Mouse (Mus musculus): Measurements from ENCODE around the gene Tepp.

Tepp gene

DNA sequence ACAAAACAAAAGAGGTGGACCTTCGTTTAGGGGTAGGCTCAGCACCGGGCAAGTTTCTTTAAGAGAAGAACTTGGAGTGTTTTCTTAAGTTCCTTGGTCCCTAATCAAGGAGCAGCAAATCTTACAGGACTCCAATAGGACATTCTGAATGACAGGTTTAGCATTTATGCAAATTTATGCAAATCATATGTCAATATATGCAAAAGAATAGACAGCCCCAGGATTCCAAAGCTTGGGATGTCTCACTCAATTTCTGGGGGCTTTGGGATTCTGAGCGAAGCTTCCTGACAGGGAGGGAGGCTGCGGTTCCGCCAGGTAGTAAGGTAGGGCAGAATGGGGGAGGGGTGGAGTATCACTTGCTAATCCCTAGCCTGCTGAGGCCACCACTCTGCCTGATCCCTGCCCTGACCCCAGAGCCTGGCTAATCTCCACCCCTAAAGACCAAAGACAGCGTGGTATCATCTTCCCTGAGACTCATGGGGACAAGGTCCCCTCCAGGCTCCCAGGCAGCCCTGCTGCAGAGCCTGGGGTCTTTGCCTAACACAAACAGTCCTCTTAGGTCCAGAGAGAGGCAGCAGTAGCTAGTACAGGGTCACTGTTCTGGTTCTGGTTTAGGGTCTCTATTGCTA lies at the start of gene Tepp:
Gene Tepp, plus strand, starts transcription at position 225 of the 629 bp plus-strand sequence.
- no peak for DNase-seq

- DNase-seq = no peak
These were observed 48.2 kb upstream of the Tepp start for GRCm38 (mm10) chr8:95262181-95262580.

- DNase-seq = no peak
These were observed 39.9 kb upstream of the Tepp start for GRCm38 (mm10) chr8:95270501-95270900.

- no peak for DNase-seq
These were observed 38.5 kb upstream of the Tepp start for GRCm38 (mm10) chr8:95271841-95272240.

DNA sequence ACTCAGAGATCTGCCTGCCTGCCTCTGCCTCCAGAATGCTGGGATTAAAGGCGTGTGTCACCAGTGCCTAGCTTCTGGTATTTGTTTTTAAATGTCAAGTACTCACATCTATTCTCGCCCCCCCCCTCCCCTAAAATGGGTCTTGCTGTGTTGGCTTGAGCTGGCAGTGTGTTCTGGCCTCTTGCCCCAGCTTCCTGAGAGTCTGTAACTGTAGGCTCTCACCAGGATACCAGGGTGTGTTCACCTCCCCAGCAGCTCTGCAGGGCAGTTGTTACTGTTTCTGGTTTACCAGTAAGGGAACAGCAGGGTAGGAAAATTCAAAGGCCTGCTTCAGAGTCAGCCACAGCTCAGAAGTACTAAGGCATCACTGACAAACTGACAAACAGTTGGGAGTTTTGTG lies 37.5 kb upstream of the Tepp start:
- DNase-seq = no peak

DNA sequence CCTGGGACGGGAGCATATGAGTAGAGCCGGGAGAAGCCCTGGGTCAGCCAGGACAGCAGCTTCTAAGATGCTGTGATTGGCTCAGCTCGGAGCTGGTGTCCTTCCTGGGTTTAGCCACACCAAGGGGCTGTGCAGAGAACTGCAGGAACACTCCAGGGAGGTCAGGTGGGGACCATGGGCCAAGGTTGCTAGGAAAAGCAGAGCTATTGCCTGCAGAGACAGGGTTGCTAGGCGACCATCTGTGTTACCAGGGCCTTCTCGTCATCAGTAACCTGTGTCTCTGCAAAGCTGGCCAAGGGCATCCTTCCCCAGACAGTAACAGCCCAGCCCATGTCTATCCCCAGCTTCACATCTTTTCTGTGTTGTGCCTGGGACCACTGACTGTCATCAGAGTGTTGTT lies 28.9 kb upstream of the Tepp start:
- DNase-seq = peak; percentile 6

GRCm38 (mm10) chr8:95289066-95289650 lies 21.2 kb upstream of the Tepp start:
- no peak for DNase-seq

DNA sequence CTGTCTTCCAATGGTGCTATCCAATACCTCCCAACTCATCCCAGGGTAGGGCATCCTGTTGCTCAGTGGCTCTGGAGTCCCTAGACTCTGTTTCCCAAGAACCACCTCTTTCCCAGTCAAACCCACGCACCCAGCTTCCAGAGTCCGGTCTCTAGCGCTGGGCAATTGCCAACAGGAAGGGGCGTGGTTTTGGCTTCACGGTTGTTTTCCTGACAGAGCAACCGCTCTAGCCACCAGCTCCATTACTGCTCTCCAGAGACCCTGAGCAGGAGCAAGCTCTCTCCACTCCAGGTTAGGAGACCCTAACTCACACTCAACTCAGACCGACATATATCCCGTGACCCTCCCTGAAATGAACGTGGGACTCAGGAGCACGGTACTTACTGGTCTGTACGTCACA lies 17.2 kb upstream of the Tepp start:
- no peak for DNase-seq

GRCm38 (mm10) chr8:95293891-95294290 lies 16.5 kb upstream of the Tepp start:
- DNase-seq = no peak

DNA sequence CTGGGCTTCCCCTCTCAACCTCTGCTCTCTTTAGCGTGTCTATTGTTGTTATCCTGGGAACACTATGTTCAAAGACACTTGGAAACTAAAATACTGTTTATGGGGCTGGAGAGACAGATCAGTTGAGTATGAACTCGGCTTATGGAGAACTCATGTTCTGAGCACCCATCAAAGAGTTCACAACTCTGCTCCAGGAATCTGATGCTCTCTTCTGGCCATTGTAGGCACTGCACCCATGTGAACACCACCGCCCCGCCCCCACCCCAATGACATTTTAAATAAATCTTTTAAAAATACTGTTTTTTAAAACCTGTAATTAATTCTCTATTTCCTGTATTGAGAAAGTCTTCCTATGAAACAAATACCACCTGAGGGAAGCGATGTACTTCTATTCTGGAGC lies 8.0 kb upstream of the Tepp start:
- no peak for DNase-seq

DNA sequence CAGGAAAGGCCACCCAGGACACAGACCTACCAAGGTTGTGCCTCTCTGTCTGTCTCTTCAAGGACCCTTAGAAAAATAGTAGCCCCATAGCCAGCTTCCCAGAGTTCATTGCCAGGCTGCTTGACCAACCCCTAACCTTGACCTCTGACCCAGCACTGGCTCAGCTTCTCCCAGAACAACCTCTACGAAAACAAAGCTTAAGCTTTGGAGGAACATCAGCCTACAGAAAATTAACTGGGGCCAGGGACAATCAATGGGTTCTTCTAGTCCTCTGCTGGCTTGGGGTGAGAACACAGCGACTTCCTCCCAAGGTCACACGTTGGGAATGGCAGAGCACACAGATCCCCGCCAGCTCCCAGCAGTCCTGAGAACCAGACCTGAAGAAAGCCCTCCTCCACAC lies 4.8 kb upstream of the Tepp start:
- no peak for DNase-seq

GRCm38 (mm10) chr8:95306431-95306830 lies 3.9 kb upstream of the Tepp start, which contains the start of gene Cngb1:
TSS of gene Cngb1 (minus strand) at chr8:95306585.
- DNase-seq = no peak

- DNase-seq = no peak
These were observed 2.5 kb downstream of the Tepp start for GRCm38 (mm10) chr8:95312836-95313235.

- DNase-seq = no peak
These were observed 3.5 kb downstream of the Tepp start for GRCm38 (mm10) chr8:95313857-95314256.

DNA sequence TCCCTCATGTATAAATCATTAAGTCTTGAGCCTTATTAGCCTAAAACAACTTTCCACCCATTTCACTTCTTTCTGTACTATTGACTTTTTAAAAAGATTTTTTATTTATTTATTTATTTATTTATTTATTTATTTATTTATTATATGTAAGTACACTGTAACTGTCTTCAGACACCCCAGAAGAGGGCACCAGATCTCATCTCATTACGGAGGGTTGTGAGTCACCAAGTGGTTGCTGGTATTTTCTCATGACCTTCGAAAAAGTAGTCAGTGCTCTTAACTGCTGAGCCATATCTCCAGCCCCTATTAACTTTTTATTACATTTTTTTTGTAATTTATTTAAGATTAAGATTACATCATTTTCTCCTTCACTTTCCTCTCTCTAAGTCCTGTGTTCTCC lies 4.3 kb downstream of the Tepp start:
- DNase-seq = no peak

GRCm38 (mm10) chr8:95315350-95315749 lies 5.0 kb downstream of the Tepp start:
- no peak for DNase-seq

GRCm38 (mm10) chr8:95320224-95321139 lies 10.1 kb downstream of the Tepp start:
- peak; percentile 30 for DNase-seq

- no peak for DNase-seq
These were observed 12.8 kb downstream of the Tepp start for GRCm38 (mm10) chr8:95323201-95323600.

GRCm38 (mm10) chr8:95324646-95325045 lies 14.3 kb downstream of the Tepp start:
- no peak for DNase-seq

DNA sequence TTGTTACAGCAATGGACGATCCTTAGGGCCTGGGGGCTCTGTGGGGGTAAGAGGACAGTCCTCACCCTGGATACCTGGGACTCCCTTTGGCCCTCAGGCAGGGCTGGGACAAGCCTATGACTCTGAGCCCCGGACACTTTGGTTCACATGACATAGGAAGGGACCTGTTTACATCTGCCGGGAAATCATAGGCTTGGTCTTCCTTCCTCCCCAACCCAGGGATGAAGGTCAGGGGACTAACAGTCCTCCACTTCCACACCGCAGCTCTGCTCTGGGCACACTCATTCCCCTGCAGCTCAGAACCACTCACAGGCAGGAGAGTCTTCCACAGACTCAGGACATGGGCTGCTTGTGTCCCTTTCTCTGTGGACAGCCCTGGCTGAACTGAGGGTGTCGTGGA lies 16.5 kb downstream of the Tepp start:
- no peak for DNase-seq

DNA sequence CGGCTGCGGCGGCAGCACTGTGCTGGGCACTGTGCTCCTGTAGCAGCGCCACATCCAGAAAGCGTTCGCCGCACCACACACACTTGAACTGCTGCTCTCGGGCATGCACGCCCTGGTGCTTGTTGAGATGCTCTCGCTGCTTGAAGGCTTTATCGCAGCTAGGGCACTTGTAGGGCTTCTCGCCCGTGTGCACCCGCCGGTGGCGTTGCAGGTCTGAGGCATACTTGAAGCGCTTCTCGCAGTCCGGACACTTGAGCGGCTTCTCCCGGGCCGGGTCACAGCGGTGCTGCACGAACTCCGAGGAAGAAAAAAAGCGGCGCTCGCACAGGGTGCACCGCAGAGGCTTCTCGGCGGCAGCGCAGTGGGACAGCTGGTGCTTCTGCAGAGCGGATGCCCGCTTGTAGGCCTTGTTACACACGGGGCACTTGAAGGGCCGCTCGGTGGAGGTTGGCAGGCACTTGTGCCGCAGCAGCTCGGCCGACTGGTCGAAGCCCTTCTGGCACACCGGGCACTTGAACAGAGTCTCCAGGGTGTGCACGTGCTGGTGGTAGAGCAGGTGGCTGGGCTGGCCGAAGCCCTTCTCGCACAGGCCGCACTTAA lies 17.6 kb downstream of the Tepp start:
- no peak for DNase-seq

- DNase-seq = no peak
These were observed 20.0 kb downstream of the Tepp start for GRCm38 (mm10) chr8:95330367-95330766.

DNA sequence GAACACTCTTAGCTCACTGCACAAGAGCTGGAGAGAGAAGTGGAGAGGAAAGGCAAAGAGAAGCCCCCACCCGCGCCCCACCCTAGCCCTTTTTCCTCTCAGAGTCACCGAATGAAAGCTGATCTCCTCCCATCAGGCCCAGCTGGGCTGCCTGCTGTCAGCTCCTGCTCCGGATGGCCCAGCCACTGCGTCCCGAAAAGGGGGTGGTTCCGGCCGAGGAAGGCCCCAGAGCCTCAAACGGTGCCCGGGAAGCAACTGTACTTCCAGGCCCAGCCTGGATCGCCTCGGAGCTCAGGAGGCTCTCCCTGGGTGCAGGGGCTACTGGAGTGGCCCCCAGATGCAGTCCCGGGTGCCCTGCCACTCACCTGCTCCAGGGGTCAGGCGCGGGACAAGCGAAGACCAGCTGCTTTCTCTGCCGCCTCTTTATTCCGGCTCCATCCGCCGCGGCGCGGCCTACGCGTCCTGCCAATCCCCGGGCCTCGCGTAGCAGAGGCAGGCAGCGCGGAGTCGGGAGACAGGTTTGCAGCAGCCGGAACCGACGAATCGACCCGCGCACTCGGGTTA lies 20.9 kb downstream of the Tepp start:
- no peak for DNase-seq

Data from right cerebral cortex, adult 18-20 months (tissue).